Mouse (Mus musculus): Measurements from ENCODE around the gene Card19. TPM values are rescaled to one million over a fixed set of nuclear protein-coding genes. Genes with fewer than 3 reads are reported as not detected.

Card19 gene
- polyA plus RNA-seq, 1 experiment from 2014 or later: 19.7 TPM

- Histone ChIP-seq H3K9me3 (ENCODE audit: control insufficient read depth, low read length) (no peaks in the 10 kb centered on the region), H3K4me1 (ENCODE audit: control insufficient read depth, insufficient read depth, low read length) (peaks cover 2% of the 10 kb centered on the region; the same call in 1 of the 2 replicates), H3K4me2 (ENCODE audit: low read depth) (no peak overlapping the region), H3K36me3 (ENCODE audit: control insufficient read depth, insufficient read depth, low read length) (no peaks in the 10 kb centered on the region), H3K9ac (ENCODE audit: low read length) (no peak overlapping the region), H3K27ac (ENCODE audit: low read depth, low read length) (no peak overlapping the region), H3K27me3 (ENCODE audit: control insufficient read depth, insufficient read depth, low read length) (peaks cover 8% of the 10 kb centered on the region; the same call in 1 of the 2 replicates), H3K4me3 (ENCODE audit: low read depth, low read length) (no peak overlapping the region)
- DNase-seq (ENCODE audit: low spot score) (no peak), ATAC-seq (ENCODE audit: insufficient read depth, low FRiP score, low TSS enrichment) (no peak)
- 82% methylated on average over 4 of the region's 4 CpGs for WGBS
These were observed 3.5 kb upstream of the Card19 start for GRCm38 (mm10) chr13:49219367-49219766.

GRCm38 (mm10) chr13:49218651-49219050 lies 2.8 kb upstream of the Card19 start:
- Histone ChIP-seq H3K4me3 (ENCODE audit: low read depth, low read length) (no peak overlapping the region), H3K9ac (ENCODE audit: low read length) (no peak overlapping the region), H3K4me1 (ENCODE audit: control insufficient read depth, insufficient read depth, low read length) (peaks cover 2% of the 10 kb centered on the region; the same call in 1 of the 2 replicates), H3K36me3 (ENCODE audit: control insufficient read depth, insufficient read depth, low read length) (no peaks in the 10 kb centered on the region), H3K27ac (ENCODE audit: low read depth, low read length) (no peak overlapping the region), H3K4me2 (ENCODE audit: low read depth) (no peak overlapping the region), H3K27me3 (ENCODE audit: control insufficient read depth, insufficient read depth, low read length) (peaks cover 8% of the 10 kb centered on the region; the same call in 1 of the 2 replicates), H3K9me3 (ENCODE audit: control insufficient read depth, low read length) (no peaks in the 10 kb centered on the region)
- 55% methylated on average over 3 of the region's 3 CpGs for WGBS
- ATAC-seq (ENCODE audit: insufficient read depth, low FRiP score, low TSS enrichment) (no peak), DNase-seq (ENCODE audit: low spot score) (no peak)

- WGBS: 63% methylated on average over 9 of the region's 9 CpGs
- H3K9me3 ChIP-seq (ENCODE audit: control insufficient read depth, low read length): no peaks in the 10 kb centered on the region
- no peaks in the 10 kb centered on the region for H3K36me3 ChIP-seq (ENCODE audit: control insufficient read depth, insufficient read depth, low read length)
- H3K4me1 ChIP-seq (ENCODE audit: control insufficient read depth, insufficient read depth, low read length): peaks cover 2% of the 10 kb centered on the region; the same call in 1 of the 2 replicates
- H3K9ac ChIP-seq (ENCODE audit: low read length): no peak overlapping the region
- no peak overlapping the region for H3K27ac ChIP-seq (ENCODE audit: low read depth, low read length)
- H3K27me3 ChIP-seq (ENCODE audit: control insufficient read depth, insufficient read depth, low read length): peaks cover 8% of the 10 kb centered on the region; the same call in 1 of the 2 replicates
- DNase-seq (ENCODE audit: low spot score): no peak
- no peak for ATAC-seq (ENCODE audit: insufficient read depth, low FRiP score, low TSS enrichment)
- no peak overlapping the region for H3K4me3 ChIP-seq (ENCODE audit: low read depth, low read length)
- H3K4me2 ChIP-seq (ENCODE audit: low read depth): no peak overlapping the region
These were observed 1.1 kb upstream of the Card19 start for GRCm38 (mm10) chr13:49216808-49217561.

- DNase-seq (ENCODE audit: low spot score) (no peak), ATAC-seq (ENCODE audit: insufficient read depth, low FRiP score, low TSS enrichment) (peak; percentile 77)
- Histone ChIP-seq H3K27me3 (ENCODE audit: control insufficient read depth, insufficient read depth, low read length) (peaks cover 8% of the 10 kb centered on the region; the same call in 1 of the 2 replicates), H3K4me1 (ENCODE audit: control insufficient read depth, insufficient read depth, low read length) (peaks cover 2% of the 10 kb centered on the region; the same call in 1 of the 2 replicates), H3K9me3 (ENCODE audit: control insufficient read depth, low read length) (no peaks in the 10 kb centered on the region), H3K4me2 (ENCODE audit: low read depth) (peak overlapping the region; percentile 94), H3K36me3 (ENCODE audit: control insufficient read depth, insufficient read depth, low read length) (no peaks in the 10 kb centered on the region), H3K4me3 (ENCODE audit: low read depth, low read length) (peak overlapping the region; percentile 70), H3K9ac (ENCODE audit: low read length) (peak overlapping the region; percentile 71; the same call in 1 of the 2 replicates), H3K27ac (ENCODE audit: low read depth, low read length) (0 out of 2 replicates have a peak overlapping the region, but pooled peaks have one; percentile 23)
- WGBS: 3% methylated on average over 17 of the region's 17 CpGs
These were observed 349 bp upstream of the Card19 start for GRCm38 (mm10) chr13:49216220-49216552.

GRCm38 (mm10) chr13:49215128-49215503 lies 721 bp downstream of the Card19 start:
- DNase-seq (ENCODE audit: low spot score) (no peak), ATAC-seq (ENCODE audit: insufficient read depth, low FRiP score, low TSS enrichment) (no peak)
- H3K9me3 ChIP-seq (ENCODE audit: control insufficient read depth, low read length): no peaks in the 10 kb centered on the region
- H3K9ac ChIP-seq (ENCODE audit: low read length): peak overlapping the region; percentile 71
- WGBS: 14% methylated on average over 5 of the region's 5 CpGs
- H3K27me3 ChIP-seq (ENCODE audit: control insufficient read depth, insufficient read depth, low read length): peaks cover 8% of the 10 kb centered on the region; the same call in 1 of the 2 replicates
- H3K4me2 ChIP-seq (ENCODE audit: low read depth): peak overlapping the region; percentile 94
- H3K27ac ChIP-seq (ENCODE audit: low read depth, low read length): no peak overlapping the region
- peaks cover 2% of the 10 kb centered on the region; the same call in 1 of the 2 replicates for H3K4me1 ChIP-seq (ENCODE audit: control insufficient read depth, insufficient read depth, low read length)
- peak overlapping the region; percentile 70 for H3K4me3 ChIP-seq (ENCODE audit: low read depth, low read length)
- H3K36me3 ChIP-seq (ENCODE audit: control insufficient read depth, insufficient read depth, low read length): no peaks in the 10 kb centered on the region

GRCm38 (mm10) chr13:49214454-49214853 lies 1.4 kb downstream of the Card19 start:
- Histone ChIP-seq H3K27me3 (ENCODE audit: control insufficient read depth, insufficient read depth, low read length) (peaks cover 8% of the 10 kb centered on the region; the same call in 1 of the 2 replicates), H3K4me1 (ENCODE audit: control insufficient read depth, insufficient read depth, low read length) (peaks cover 2% of the 10 kb centered on the region; the same call in 1 of the 2 replicates), H3K27ac (ENCODE audit: low read depth, low read length) (no peak overlapping the region), H3K9ac (ENCODE audit: low read length) (no peak overlapping the region), H3K36me3 (ENCODE audit: control insufficient read depth, insufficient read depth, low read length) (no peaks in the 10 kb centered on the region), H3K9me3 (ENCODE audit: control insufficient read depth, low read length) (no peaks in the 10 kb centered on the region), H3K4me3 (ENCODE audit: low read depth, low read length) (no peak overlapping the region), H3K4me2 (ENCODE audit: low read depth) (no peak overlapping the region)
- ATAC-seq (ENCODE audit: insufficient read depth, low FRiP score, low TSS enrichment) (no peak), DNase-seq (ENCODE audit: low spot score) (no peak)
- 82% methylated on average over 3 of the region's 3 CpGs for WGBS

- DNase-seq (ENCODE audit: low spot score) (no peak), ATAC-seq (ENCODE audit: insufficient read depth, low FRiP score, low TSS enrichment) (no peak)
- 67% methylated on average over 4 of the region's 4 CpGs for WGBS
- Histone ChIP-seq H3K4me1 (ENCODE audit: control insufficient read depth, insufficient read depth, low read length) (peaks cover 2% of the 10 kb centered on the region; the same call in 1 of the 2 replicates), H3K4me3 (ENCODE audit: low read depth, low read length) (no peak overlapping the region), H3K9me3 (ENCODE audit: control insufficient read depth, low read length) (no peaks in the 10 kb centered on the region), H3K9ac (ENCODE audit: low read length) (no peak overlapping the region), H3K4me2 (ENCODE audit: low read depth) (no peak overlapping the region), H3K27ac (ENCODE audit: low read depth, low read length) (no peak overlapping the region), H3K27me3 (ENCODE audit: control insufficient read depth, insufficient read depth, low read length) (peaks cover 8% of the 10 kb centered on the region; the same call in 1 of the 2 replicates), H3K36me3 (ENCODE audit: control insufficient read depth, insufficient read depth, low read length) (no peaks in the 10 kb centered on the region)
These were observed 2.3 kb downstream of the Card19 start for GRCm38 (mm10) chr13:49213531-49213932.

GRCm38 (mm10) chr13:49212711-49213500 lies 2.9 kb downstream of the Card19 start:
- H3K9ac ChIP-seq (ENCODE audit: low read length): no peak overlapping the region
- no peak for DNase-seq (ENCODE audit: low spot score)
- H3K4me1 ChIP-seq (ENCODE audit: control insufficient read depth, insufficient read depth, low read length): peaks cover 2% of the 10 kb centered on the region; the same call in 1 of the 2 replicates
- peaks cover 7% of the 10 kb centered on the region; the same call in 1 of the 2 replicates for H3K27me3 ChIP-seq (ENCODE audit: control insufficient read depth, insufficient read depth, low read length)
- no peak overlapping the region for H3K4me3 ChIP-seq (ENCODE audit: low read depth, low read length)
- H3K4me2 ChIP-seq (ENCODE audit: low read depth): no peak overlapping the region
- no peaks in the 10 kb centered on the region for H3K36me3 ChIP-seq (ENCODE audit: control insufficient read depth, insufficient read depth, low read length)
- H3K9me3 ChIP-seq (ENCODE audit: control insufficient read depth, low read length): no peaks in the 10 kb centered on the region
- no peak overlapping the region for H3K27ac ChIP-seq (ENCODE audit: low read depth, low read length)
- no peak for ATAC-seq (ENCODE audit: insufficient read depth, low FRiP score, low TSS enrichment)
- 79% methylated on average over 4 of the region's 4 CpGs for WGBS

Measured in neural tube, embryonic 11.5 days (tissue).